Mouse (Mus musculus) lung, postnatal 0 days (tissue): ENCODE results near the gene Elp6. TPM values are rescaled to one million over a fixed set of nuclear protein-coding genes. Genes with fewer than 3 reads are reported as not detected.
A peak's percentile ranks its signal among the peaks of the same experiment; 100 is the strongest.

Experiments used
- ATAC-seq: fragments of 200-750 bp; cut with Nextera tagmentation; 2 replicates; pipeline ENCODE4 v1.8.0; 2017; ENCODE audit warnings: moderate library complexity
- DNase-seq: peaks from one replicate; pipeline ENCODE4 v3.0.0-alpha.2; 2016; ENCODE audit warnings: low spot score
- H3K27ac ChIP-seq: fragments of 300-500 bp; sonication (generic); 2 replicates; pipeline ENCODE4 v1.5.1; 2014; ENCODE audit warnings: antibody characterized with exemption, mild to moderate bottlenecking, low read length, mixed read lengths
- H3K27me3 ChIP-seq: fragments of 300-500 bp; sonication (generic); replicated peaks from 2 replicates; pipeline ENCODE4 v1.6.1; 2014; ENCODE audit warnings: low read length, mixed read lengths; ENCODE audit not compliant: insufficient read depth
- H3K36me3 ChIP-seq: fragments of 300-500 bp; sonication (generic); 2 replicates; pipeline ENCODE4 v1.6.1; 2014; ENCODE audit warnings: low read length, mixed read lengths; ENCODE audit not compliant: insufficient read depth
- H3K4me1 ChIP-seq: fragments of 300-500 bp; sonication (generic); 2 replicates; pipeline ENCODE4 v1.6.1; 2014; ENCODE audit warnings: antibody characterized with exemption, low read depth, low read length, mixed read lengths; ENCODE audit not compliant: insufficient read depth
- H3K4me2 ChIP-seq: fragments of 300-500 bp; sonication (generic); replicated peaks from 2 replicates; pipeline ENCODE4 v1.6.1; 2014; ENCODE audit warnings: low read depth, mild to moderate bottlenecking, low read length, moderate library complexity, mixed read lengths
- H3K4me3 ChIP-seq: fragments of 300-500 bp; sonication (generic); 2 replicates; pipeline ENCODE4 v1.5.1; 2014; ENCODE audit warnings: low read depth, low read length
- H3K9ac ChIP-seq: fragments of 300-500 bp; sonication (generic); replicated peaks from 2 replicates; pipeline ENCODE4 v1.6.1; 2014; ENCODE audit warnings: low read depth, mild to moderate bottlenecking
- H3K9me3 ChIP-seq: fragments of 300-500 bp; sonication (generic); 2 replicates; pipeline ENCODE4 v1.6.1; 2016; ENCODE audit warnings: low read length, mixed read lengths
- CTCF ChIP-seq: IDR thresholded peaks from 2 replicates; pipeline ENCODE4 v1.5.1; 2016; ENCODE audit warnings: antibody characterized with exemption, mild to moderate bottlenecking
- EP300 ChIP-seq: IDR thresholded peaks from 2 replicates; pipeline ENCODE4 v1.6.1; 2016; ENCODE audit warnings: antibody characterized with exemption, mild to moderate bottlenecking, control low read depth
- WGBS: fragments of 180-500 bp; shearing (Covaris S2); extraction: QIAGEN DNeasy Blood & Tissue Kit; methylation state at CpG from one replicate; pipeline ENCODE4 v1.1.7; 2014; 5-methylcytosine and 5-hydroxymethylcytosine counted together
- polyA plus RNA-seq: library from polyadenylated mRNA; unstranded; fragments of >200 nt; fragmentation: Nextera tagmentation; extraction: Ambion mirVana; gene quantifications from 2 replicates; pipeline ENCODE4 v1.2.1, GENCODE M21; 2015

Elp6 gene
- polyA plus RNA-seq, 1 experiment from 2014 or later, result 6.9 TPM

GRCm38 (mm10) chr9:110287321-110287924, 17.6 kb upstream of the Elp6 start:
- H3K9ac ChIP-seq, result no peak overlapping the region
- no peak for DNase-seq
- H3K27me3 ChIP-seq, result no peaks in the 10 kb centered on the region
- H3K4me1 ChIP-seq, result no peaks in the 10 kb centered on the region
- TF ChIP-seq CTCF, result no peak
- no peak for TF ChIP-seq EP300
- no peaks in the 10 kb centered on the region for H3K9me3 ChIP-seq
- H3K27ac ChIP-seq, result no peak overlapping the region
- H3K36me3 ChIP-seq, result no peaks in the 10 kb centered on the region
- no peak overlapping the region for H3K4me3 ChIP-seq
- no peak overlapping the region for H3K4me2 ChIP-seq
- 64% methylated on average over 7 of the region's 7 CpGs for WGBS
- no peak for ATAC-seq

GRCm38 (mm10) chr9:110293254-110293718, 11.7 kb upstream of the Elp6 start:
- DNase-seq (no peak), ATAC-seq (no peak)
- Histone ChIP-seq H3K36me3 (no peaks in the 10 kb centered on the region), H3K27ac (no peak overlapping the region), H3K27me3 (no peaks in the 10 kb centered on the region), H3K4me3 (no peak overlapping the region), H3K4me2 (no peak overlapping the region), H3K4me1 (no peaks in the 10 kb centered on the region), H3K9me3 (no peaks in the 10 kb centered on the region), H3K9ac (no peak overlapping the region)
- TF ChIP-seq EP300, result no peak
- TF ChIP-seq CTCF, result no peak
- WGBS, result 76% methylated on average over 12 of the region's 12 CpGs

DNA sequence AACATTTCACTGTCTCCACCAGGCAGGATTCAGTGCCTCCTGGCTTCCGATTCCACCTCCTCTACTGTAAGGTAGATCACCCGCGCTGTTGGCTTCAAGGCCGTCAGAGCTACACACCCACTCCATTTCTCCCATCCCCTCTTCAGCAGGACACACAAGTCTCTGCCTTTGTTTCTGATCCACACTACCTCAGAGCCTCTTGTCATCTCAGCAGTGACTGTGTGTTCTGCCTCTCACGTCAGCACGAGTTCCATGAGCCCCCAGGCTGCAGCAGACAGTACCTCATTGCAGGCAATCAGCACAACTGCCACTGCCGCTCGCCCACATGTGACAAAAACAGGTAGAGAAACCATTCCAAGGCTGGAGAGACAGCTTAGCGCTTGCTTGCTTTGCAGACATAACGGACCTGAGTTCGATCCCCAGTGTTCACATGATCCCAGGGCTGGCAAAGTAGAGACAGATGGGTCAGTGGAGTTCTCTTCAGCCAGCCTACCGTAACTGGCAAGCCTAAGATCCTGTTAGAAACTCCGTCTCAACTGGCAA, 11.0 kb upstream of the Elp6 start:
- TF ChIP-seq CTCF (no peak), EP300 (no peak)
- no peaks in the 10 kb centered on the region for H3K4me1 ChIP-seq
- no peak overlapping the region for H3K9ac ChIP-seq
- no peaks in the 10 kb centered on the region for H3K27me3 ChIP-seq
- H3K4me2 ChIP-seq, result no peak overlapping the region
- no peak overlapping the region for H3K27ac ChIP-seq
- ATAC-seq, result no peak
- no peaks in the 10 kb centered on the region for H3K36me3 ChIP-seq
- no peaks in the 10 kb centered on the region for H3K9me3 ChIP-seq
- H3K4me3 ChIP-seq, result no peak overlapping the region
- WGBS, result 82% methylated on average over 13 of the region's 13 CpGs
- DNase-seq, result no peak

DNA sequence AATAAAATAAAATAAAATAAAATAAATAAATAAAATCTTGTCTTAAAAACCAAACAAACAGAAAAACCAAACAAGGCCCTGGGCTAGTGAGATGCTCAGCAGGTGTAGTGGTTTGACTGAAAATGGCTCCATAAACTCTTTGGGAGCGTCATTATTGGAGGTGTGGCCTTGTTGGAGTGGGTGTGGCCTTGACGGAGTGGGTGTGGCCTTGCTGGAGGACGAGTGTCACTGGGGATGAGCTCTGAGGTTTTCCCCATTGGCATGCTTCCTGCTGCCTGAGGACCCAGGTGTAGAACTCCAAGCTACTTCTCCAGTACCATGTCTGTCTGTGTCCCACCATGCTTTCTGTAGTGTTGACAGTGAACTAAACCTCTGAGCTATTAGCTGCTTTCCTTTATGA, 10.2 kb upstream of the Elp6 start:
- Histone ChIP-seq H3K9me3 (no peaks in the 10 kb centered on the region), H3K36me3 (no peaks in the 10 kb centered on the region), H3K27ac (no peak overlapping the region), H3K4me2 (no peak overlapping the region), H3K4me3 (no peak overlapping the region), H3K27me3 (no peaks in the 10 kb centered on the region), H3K9ac (no peak overlapping the region), H3K4me1 (no peaks in the 10 kb centered on the region)
- ATAC-seq, result no peak
- DNase-seq, result no peak
- 37% methylated on average over 3 of the region's 3 CpGs for WGBS
- TF ChIP-seq CTCF (no peak), EP300 (no peak)

- WGBS, result 2% methylated on average over 5 of the region's 5 CpGs
- no peaks in the 10 kb centered on the region for H3K36me3 ChIP-seq
- no peaks in the 10 kb centered on the region for H3K27me3 ChIP-seq
- no peaks in the 10 kb centered on the region for H3K4me1 ChIP-seq
- H3K4me2 ChIP-seq, result no peak overlapping the region
- no peak overlapping the region for H3K9ac ChIP-seq
- ATAC-seq (peak; percentile 37; the same call in 1 of the 2 replicates), DNase-seq (peak; percentile 87)
- H3K9me3 ChIP-seq, result no peaks in the 10 kb centered on the region
- H3K27ac ChIP-seq, result no peak overlapping the region
- no peak overlapping the region for H3K4me3 ChIP-seq
- peak; percentile 95 for TF ChIP-seq CTCF
- no peak for TF ChIP-seq EP300
Measured at GRCm38 (mm10) chr9:110296867-110297627, 7.9 kb upstream of the Elp6 start.

- ATAC-seq (no peak), DNase-seq (peak; percentile 34)
- Histone ChIP-seq H3K27ac (peak overlapping the region; percentile 83), H3K9ac (peak overlapping the region; percentile 36), H3K27me3 (no peaks in the 10 kb centered on the region), H3K4me1 (no peaks in the 10 kb centered on the region), H3K9me3 (no peaks in the 10 kb centered on the region), H3K36me3 (no peaks in the 10 kb centered on the region), H3K4me2 (peak overlapping the region; percentile 78), H3K4me3 (peak overlapping the region; percentile 54)
- TF ChIP-seq EP300 (no peak), CTCF (peak; percentile 44)
- WGBS, result 4% methylated on average over 4 of the region's 4 CpGs
Measured at GRCm38 (mm10) chr9:110304516-110304915, 457 bp upstream of the Elp6 start.
